Mouse (Mus musculus) CH12.LX (cell line): Measurements from ENCODE around the gene St7. TPM values are rescaled to one million over a fixed set of nuclear protein-coding genes. Genes with fewer than 3 reads are reported as not detected.

Experiments used
- DNase-seq: peaks from one replicate; pipeline ENCODE4 v3.0.0-alpha.2; 2013; ENCODE audit errors: extremely low read depth
- H3K27ac ChIP-seq: 2 replicates; pipeline ENCODE4 v1.5.1; 2012; ENCODE audit warnings: low read depth, mild to moderate bottlenecking, control low read depth, moderate library complexity; ENCODE audit not compliant: insufficient read depth
- H3K27me3 ChIP-seq: replicated peaks from 2 replicates; pipeline ENCODE3; 2012; ENCODE audit warnings: inconsistent platforms
- H3K36me3 ChIP-seq, 2 experiments: replicated peaks in 1 of 2; 2 replicates each; pipeline versions ENCODE3 to v1.6.1; 2012; ENCODE audit warnings: inconsistent platforms in 1 of 2, low read length in 1 of 2, mild to moderate bottlenecking in 1 of 2, mixed read lengths in 1 of 2, moderate library complexity in 1 of 2; ENCODE audit not compliant: control insufficient read depth in 1 of 2, insufficient read depth in 1 of 2
- H3K4me1 ChIP-seq, 2 experiments: 2 replicates each; pipeline ENCODE4 v1.6.1; 2012; ENCODE audit warnings: inconsistent platforms in 1 of 2, moderate library complexity in 1 of 2; ENCODE audit not compliant: insufficient read depth in 2 of 2, control insufficient read depth in 1 of 2
- H3K4me2 ChIP-seq: 2 replicates; pipeline ENCODE4 v1.6.1; 2012; ENCODE audit warnings: low read depth, mild to moderate bottlenecking, control low read depth; ENCODE audit not compliant: poor library complexity, insufficient read depth, severe bottlenecking
- H3K4me3 ChIP-seq, 3 experiments: fragments of 150-350 bp in 1 of 3; sonication (generic) in 1 of 3; replicated peaks in 1 of 3; 2 replicates each; pipeline versions ENCODE3 to v1.5.1; 2011 to 2012; ENCODE audit warnings: low read depth in 2 of 3, low read length in 2 of 3, mild to moderate bottlenecking in 2 of 3, moderate library complexity in 2 of 3, control low read depth in 1 of 3, improper control_type of control experiment in 1 of 3, inconsistent platforms in 1 of 3, mixed read lengths in 1 of 3; ENCODE audit not compliant: poor library complexity in 1 of 3
- H3K79me2 ChIP-seq: replicated peaks from 2 replicates; pipeline ENCODE4 v1.6.1; 2012; ENCODE audit warnings: mild to moderate bottlenecking, moderate library complexity; ENCODE audit not compliant: control insufficient read depth, poor library complexity, insufficient read depth, severe bottlenecking; ENCODE audit errors: extremely low read depth
- H3K9ac ChIP-seq: 2 replicates; pipeline ENCODE4 v1.6.1; 2012; ENCODE audit warnings: low read depth, mild to moderate bottlenecking, control low read depth, moderate library complexity; ENCODE audit not compliant: insufficient read depth
- H3K9me3 ChIP-seq: replicated peaks from 2 replicates; pipeline ENCODE3; 2012; ENCODE audit warnings: low read length, inconsistent platforms, mixed read lengths
- BHLHE40 ChIP-seq: IDR thresholded peaks from 2 replicates; pipeline ENCODE4 v1.6.1; 2011; ENCODE audit warnings: mild to moderate bottlenecking, low read depth, low read length, improper control_type of control experiment
- CHD1 ChIP-seq: IDR thresholded peaks from 2 replicates; pipeline ENCODE4 v1.6.1; 2012; ENCODE audit warnings: low read depth, low read length, improper control_type of control experiment, inconsistent platforms
- CHD2 ChIP-seq: IDR thresholded peaks from 2 replicates; pipeline ENCODE4 v1.6.1; 2011; ENCODE audit warnings: low read length, improper control_type of control experiment
- CTCF ChIP-seq, 2 experiments: IDR thresholded peaks in 1 of 2; conservative IDR thresholded peaks in 1 of 2; 2 replicates each; pipeline ENCODE4 v1.5.1; 2011 to 2012; ENCODE audit warnings: low read depth in 2 of 2, low read length in 2 of 2, improper control_type of control experiment in 1 of 2, inconsistent platforms in 1 of 2, mild to moderate bottlenecking in 1 of 2, moderate library complexity in 1 of 2
- E2F4 ChIP-seq: IDR thresholded peaks from 2 replicates; pipeline ENCODE4 v1.6.1; 2011; ENCODE audit warnings: low read depth, low read length, improper control_type of control experiment; ENCODE audit not compliant: insufficient replicate concordance
- ELF1 ChIP-seq: IDR thresholded peaks from 2 replicates; pipeline ENCODE4 v1.6.1; 2014; ENCODE audit warnings: low read depth, mild to moderate bottlenecking, inconsistent platforms, low read length, improper control_type of control experiment
- EP300 ChIP-seq: IDR thresholded peaks from 2 replicates; pipeline ENCODE4 v1.6.1; 2011; ENCODE audit warnings: low read length, improper control_type of control experiment
- ETS1 ChIP-seq: conservative IDR thresholded peaks from 2 replicates; pipeline ENCODE4 v1.6.1; 2012; ENCODE audit warnings: low read depth, mild to moderate bottlenecking, inconsistent platforms, low read length, improper control_type of control experiment, moderate library complexity
- GABPA ChIP-seq: IDR thresholded peaks from 2 replicates; pipeline ENCODE4 v1.6.1; 2012; ENCODE audit warnings: low read depth, low read length, improper control_type of control experiment, inconsistent platforms; ENCODE audit not compliant: insufficient replicate concordance
- HCFC1 ChIP-seq: IDR thresholded peaks from 2 replicates; pipeline ENCODE4 v1.6.1; 2012; ENCODE audit warnings: low read depth, mild to moderate bottlenecking, inconsistent platforms, low read length, improper control_type of control experiment
- IRF4 ChIP-seq: IDR thresholded peaks from 2 replicates; pipeline ENCODE4 v1.6.1; 2014; ENCODE audit warnings: low read depth, mild to moderate bottlenecking, inconsistent platforms, low read length, improper control_type of control experiment
- JUN ChIP-seq: IDR thresholded peaks from 2 replicates; pipeline ENCODE4 v1.6.1; 2011; ENCODE audit warnings: low read depth, mild to moderate bottlenecking, low read length, improper control_type of control experiment, moderate library complexity; ENCODE audit not compliant: insufficient read depth
- JUND ChIP-seq: conservative IDR thresholded peaks from 2 replicates; pipeline ENCODE4 v1.6.1; 2011; ENCODE audit warnings: low read depth, low read length, improper control_type of control experiment
- KAT2A ChIP-seq: IDR thresholded peaks from 2 replicates; pipeline ENCODE4 v1.6.1; 2012; ENCODE audit warnings: low read length, improper control_type of control experiment, inconsistent platforms; ENCODE audit not compliant: insufficient replicate concordance
- MAX ChIP-seq: IDR thresholded peaks from 2 replicates; pipeline ENCODE4 v1.6.1; 2011; ENCODE audit warnings: low read length, improper control_type of control experiment
- MAZ ChIP-seq: IDR thresholded peaks from 2 replicates; pipeline ENCODE4 v1.6.1; 2012; ENCODE audit warnings: low read depth, mild to moderate bottlenecking, inconsistent platforms, low read length, improper control_type of control experiment, moderate library complexity
- MEF2A ChIP-seq: IDR thresholded peaks from 2 replicates; pipeline ENCODE4 v1.6.1; 2014; ENCODE audit warnings: low read depth, mild to moderate bottlenecking, inconsistent platforms, low read length, improper control_type of control experiment, borderline replicate concordance
- MYC ChIP-seq: IDR thresholded peaks from 2 replicates; pipeline ENCODE4 v1.6.1; 2011; ENCODE audit warnings: low read depth, mild to moderate bottlenecking, improper control_type of control experiment, low read length
- NELFE ChIP-seq: IDR thresholded peaks from 2 replicates; pipeline ENCODE4 v1.6.1; 2011; ENCODE audit warnings: low read depth, low read length, improper control_type of control experiment
- NRF1 ChIP-seq: IDR thresholded peaks from 2 replicates; pipeline ENCODE4 v1.6.1; 2014; ENCODE audit warnings: low read depth, mild to moderate bottlenecking, inconsistent platforms, low read length, improper control_type of control experiment, moderate library complexity
- PAX5 ChIP-seq: IDR thresholded peaks from 2 replicates; pipeline ENCODE4 v1.6.1; 2012; ENCODE audit warnings: low read length, inconsistent platforms, mixed read lengths
- POLR2A ChIP-seq: IDR thresholded peaks from 2 replicates; pipeline ENCODE4 v1.6.1; 2011; ENCODE audit warnings: low read depth, mild to moderate bottlenecking, improper control_type of control experiment, low read length
- POLR2AphosphoS2 ChIP-seq: IDR thresholded peaks from 2 replicates; pipeline ENCODE4 v1.6.1; 2011; ENCODE audit warnings: low read depth, low read length, improper control_type of control experiment
- RAD21 ChIP-seq: IDR thresholded peaks from 2 replicates; pipeline ENCODE4 v1.6.1; 2011; ENCODE audit warnings: low read depth, mild to moderate bottlenecking, low read length, improper control_type of control experiment, moderate library complexity
- RCOR1 ChIP-seq: conservative IDR thresholded peaks from 2 replicates; pipeline ENCODE4 v1.6.1; 2012; ENCODE audit warnings: low read depth, mild to moderate bottlenecking, inconsistent platforms, low read length, improper control_type of control experiment
- SIN3A ChIP-seq: IDR thresholded peaks from 2 replicates; pipeline ENCODE4 v1.6.1; 2012; ENCODE audit warnings: low read length, improper control_type of control experiment, inconsistent platforms
- SMC3 ChIP-seq: IDR thresholded peaks from 2 replicates; pipeline ENCODE4 v1.6.1; 2011; ENCODE audit warnings: low read depth, low read length, improper control_type of control experiment
- TBP ChIP-seq: conservative IDR thresholded peaks from 2 replicates; pipeline ENCODE4 v1.6.1; 2011; ENCODE audit warnings: low read depth, low read length, improper control_type of control experiment
- TCF12 ChIP-seq: IDR thresholded peaks from 2 replicates; pipeline ENCODE4 v1.6.1; 2014; ENCODE audit warnings: low read depth, mild to moderate bottlenecking, inconsistent platforms, low read length, improper control_type of control experiment
- UBTF ChIP-seq: IDR thresholded peaks from 2 replicates; pipeline ENCODE4 v1.6.1; 2012; ENCODE audit warnings: low read depth, mild to moderate bottlenecking, inconsistent platforms, low read length, improper control_type of control experiment, moderate library complexity
- USF2 ChIP-seq: conservative IDR thresholded peaks from 2 replicates; pipeline ENCODE4 v1.6.1; 2011; ENCODE audit warnings: low read depth, low read length, improper control_type of control experiment
- ZC3H11A ChIP-seq: IDR thresholded peaks from 2 replicates; pipeline ENCODE4 v1.6.1; 2012; ENCODE audit warnings: low read depth, mild to moderate bottlenecking, inconsistent platforms, low read length, improper control_type of control experiment
- ZKSCAN1 ChIP-seq: IDR thresholded peaks from 2 replicates; pipeline ENCODE4 v1.6.1; 2012; ENCODE audit warnings: low read depth, inconsistent platforms, low read length, improper control_type of control experiment, borderline replicate concordance
- ZMIZ1 ChIP-seq: IDR thresholded peaks from 2 replicates; pipeline ENCODE4 v1.6.1; 2012; ENCODE audit warnings: low read depth, mild to moderate bottlenecking, inconsistent platforms, low read length, improper control_type of control experiment
- ZNF384 ChIP-seq: IDR thresholded peaks from 2 replicates; pipeline ENCODE4 v1.6.1; 2012; ENCODE audit warnings: low read depth, low read length, improper control_type of control experiment, inconsistent platforms
- dilution Hi-C: fragments of 300-500 bp; cut with MboI; formaldehyde crosslinking; loops from 2 replicates; pipeline ENCODE4 v1.14.3; 2020; ENCODE audit warnings: low sequenced_read_pairs; ENCODE audit not compliant: extremely low pct_unique_long_range_greater_than_20kb, extremely low pct_ligation_motif_present
- in situ Hi-C: fragments of 300-500 bp; cut with MboI; formaldehyde crosslinking; loops from 3 replicates; pipeline ENCODE4 v1.14.3; 2019; ENCODE audit warnings: low sequenced_read_pairs, low pct_ligation_motif_present, low pct_unique_long_range_greater_than_20kb, mixed read lengths
- polyA plus RNA-seq: library from polyadenylated mRNA; unstranded; fragments of >175 nt; gene quantifications from 2 replicates; pipeline ENCODE4 v1.2.1, GENCODE M21; 2012; ENCODE audit warnings: low read depth; ENCODE audit not compliant: insufficient read length
- total RNA-seq, 2 experiments: library from RNA; depleted of rRNA; stranded (reverse); fragments of 300-350 nt in 1 of 2; fragments of >200 nt in 1 of 2; gene quantifications; 2 replicates each; pipeline ENCODE4 v1.2.3; 2012 to 2014

The St7 gene
- total and polyA plus RNA-seq, 3 experiments, result 33.9 to 64.1 (median 35.3) TPM

DNA sequence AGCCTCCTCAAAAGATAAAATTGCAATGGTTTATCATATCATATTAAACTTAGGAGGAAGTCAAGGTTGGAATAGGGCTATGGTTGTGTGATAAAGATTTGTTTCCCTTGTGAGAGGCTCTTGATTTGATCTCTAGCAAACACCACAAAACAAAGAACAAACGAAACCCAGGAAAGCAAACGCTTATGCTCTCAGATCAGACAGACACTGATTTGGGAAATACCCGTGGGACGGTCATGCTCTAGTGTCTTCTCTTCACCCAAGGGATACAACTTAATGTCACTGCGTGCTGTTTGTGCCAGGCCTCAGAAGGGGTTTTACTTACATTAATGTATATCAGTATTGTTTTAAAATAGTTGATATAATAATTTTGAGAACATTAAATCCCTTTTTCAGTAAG, 91.8 kb downstream of the St7 start:
- peak overlapping the region; percentile 87; the same call in 1 of the 2 replicates for H3K4me2 ChIP-seq
- peaks cover 0 to 17% of the 10 kb centered on the region in 2 experiments for H3K36me3 ChIP-seq
- peaks cover 13% of the 10 kb centered on the region for H3K79me2 ChIP-seq
- H3K9me3 ChIP-seq, result peaks cover 7% of the 10 kb centered on the region
- peak; percentile 77 for DNase-seq
- peaks cover 15 to 62% of the 10 kb centered on the region in 2 experiments for H3K4me1 ChIP-seq
- no peaks in the 10 kb centered on the region for H3K27me3 ChIP-seq
- H3K9ac ChIP-seq, result peak overlapping the region; percentile 26; the same call in 1 of the 2 replicates
- no peak overlapping the region for H3K4me3 ChIP-seq
- in situ Hi-C loops (no loop called here), dilution Hi-C loops (no loop called here)
- TF ChIP-seq ZKSCAN1 (no peak), MAZ (no peak), JUND (no peak), ETS1 (peak; percentile 59), KAT2A (no peak), IRF4 (peak; percentile 53; the same call in 1 of the 2 replicates), EP300 (peak; percentile 60; the same call in 1 of the 2 replicates), BHLHE40 (peak; percentile 66), UBTF (no peak), RAD21 (no peak), POLR2AphosphoS2 (no peak), ZMIZ1 (no peak), SIN3A (no peak), GABPA (no peak), TBP (no peak), HCFC1 (peak; percentile 48; the same call in 1 of the 2 replicates), CTCF (conservative IDR thresholded peaks at IDR 0.05 in 1 of 2, IDR thresholded peaks at IDR 0.05 in 1 of 2; ENCODE audit: low read depth in 2 of 2, low read length in 2 of 2) (no peak), ELF1 (no peak), MEF2A (peak; percentile 53; the same call in 1 of the 2 replicates), SMC3 (no peak), MYC (no peak), JUN (no peak), USF2 (no peak), ZC3H11A (no peak), POLR2A (no peak), ZNF384 (no peak; the same call in 1 of the 2 replicates), CHD1 (no peak), TCF12 (0 out of 2 replicates have a peak, but pooled peaks have one; percentile 50), CHD2 (no peak), NRF1 (no peak), PAX5 (no peak), RCOR1 (no peak), E2F4 (no peak), NELFE (no peak), MAX (0 out of 2 replicates have a peak, but pooled peaks have one; percentile 23)
- TF ChIP-seq, all 38 proteins: peak for 8
- H3K27ac ChIP-seq, result no peak overlapping the region; the same call in 1 of the 2 replicates
